Mouse (Mus musculus) erythroblast, embryonic 14.5 days (primary cell): ENCODE measurements around the gene Stra6l.

Experiments used
- GATA1 ChIP-seq: IDR thresholded peaks from 2 replicates; pipeline ENCODE4 v1.6.1; 2012; ENCODE audit warnings: low read length, inconsistent platforms, mixed read lengths
- TAL1 ChIP-seq: IDR thresholded peaks from 3 replicates; pipeline ENCODE4 v1.6.1; 2012; ENCODE audit warnings: low read length, inconsistent platforms, mixed read lengths

DNA sequence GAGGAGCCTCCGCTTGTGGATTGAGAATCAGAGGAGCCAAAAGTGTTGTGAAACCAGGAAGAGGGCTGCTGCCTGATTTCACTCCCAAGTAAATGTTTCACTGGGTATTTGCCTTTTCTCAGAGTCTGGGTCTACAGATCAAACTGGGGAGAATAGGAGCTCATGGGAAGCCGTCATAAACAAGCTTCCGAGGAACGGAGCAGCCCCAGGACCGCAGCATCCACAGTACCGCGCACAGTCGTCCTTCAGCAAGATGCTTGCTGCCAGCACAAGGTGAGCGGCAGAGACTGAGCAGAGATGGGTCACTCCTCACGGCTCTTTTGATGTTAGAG is 327 bp downstream of the Stra6l start:
- TF ChIP-seq GATA1 (no peak), TAL1 (no peak)
